14 mouse cellular contexts compared by ENCODE assay signal in genomic region chr7:116268113-116268926, GRCm38 (mm10). TPM values are rescaled to one million over a fixed set of nuclear protein-coding genes. Genes with fewer than 3 reads are reported as not detected.
DNase-seq lines count a peak whose midpoint lies in the region; ATAC-seq lines count a peak whose summit lies in the region.
"Had no signal": no experiment of that assay in that cellular context is flagged by ENCODE, and none has a peak within 500 bp of the region (broad histone marks: within the 10 kb centered on the region; RNA-seq: fewer than 3 reads in every experiment).

No protein-coding gene starts in this region.

- H3K9ac ChIP-seq in hindbrain, embryonic 13.5 days = no peak overlapping the region
- peak overlapping the region; percentile 31; the same call in 1 of the 2 replicates for H3K9ac ChIP-seq in intestine, embryonic 16.5 days (ENCODE audit: low read depth, low read length)
- H3K9ac ChIP-seq in limb, embryonic 12.5 days (replicated peaks) = no peak overlapping the region
- H3K9ac ChIP-seq: embryonic facial prominence, embryonic 15.5 days; forebrain, embryonic 15.5 days; hindbrain, embryonic 14.5 days; liver, postnatal 0 days had no signal

- no peaks in the 10 kb centered on the region for H3K9me3 ChIP-seq in hindbrain, embryonic 10.5 days
- H3K9me3 ChIP-seq in hindbrain, embryonic 13.5 days = no peaks in the 10 kb centered on the region
- H3K9me3 ChIP-seq in intestine, embryonic 16.5 days (ENCODE audit: control insufficient read depth, low read length) = no peaks in the 10 kb centered on the region
- no peaks in the 10 kb centered on the region for H3K9me3 ChIP-seq in limb, embryonic 12.5 days
- H3K9me3 ChIP-seq: embryonic facial prominence, embryonic 15.5 days; forebrain, embryonic 15.5 days; megakaryocyte, embryonic 14.5 days had no signal

- H3K4me2 ChIP-seq in hindbrain, embryonic 13.5 days = no peak overlapping the region
- H3K4me2 ChIP-seq in intestine, embryonic 16.5 days (ENCODE audit: low read depth, low read length) = peak overlapping the region; percentile 29
- 0 out of 2 replicates have a peak overlapping the region, but pooled peaks have one; percentile 0 for H3K4me2 ChIP-seq in limb, embryonic 12.5 days
- H3K4me2 ChIP-seq: embryonic facial prominence, embryonic 15.5 days; forebrain, embryonic 15.5 days; hindbrain, embryonic 14.5 days had no signal

- no peak for ATAC-seq in hindbrain, embryonic 13.5 days (ENCODE audit: low FRiP score)
- peak; percentile 85 for ATAC-seq in intestine, embryonic 16.5 days
- peak; percentile 35; the same call in 1 of the 2 replicates for ATAC-seq in limb, embryonic 12.5 days (ENCODE audit: insufficient number of reproducible peaks, insufficient read depth, low FRiP score, low TSS enrichment, low read depth)
- ATAC-seq: forebrain, embryonic 15.5 days; liver, postnatal 0 days had no signal

- H3K4me3 ChIP-seq in hindbrain, embryonic 10.5 days = no peak overlapping the region
- H3K4me3 ChIP-seq in hindbrain, embryonic 13.5 days = no peak overlapping the region
- 0 out of 2 replicates have a peak overlapping the region, but pooled peaks have one; percentile 10 for H3K4me3 ChIP-seq in intestine, embryonic 16.5 days (ENCODE audit: low read length)
- H3K4me3 ChIP-seq in limb, embryonic 12.5 days (replicated peaks) = no peak overlapping the region
- H3K4me3 ChIP-seq: embryonic facial prominence, embryonic 15.5 days; forebrain, embryonic 15.5 days; megakaryocyte, embryonic 14.5 days had no signal

- H3K27ac ChIP-seq in hindbrain, embryonic 10.5 days = peak overlapping the region; percentile 35; the same call in 1 of the 2 replicates
- no peak overlapping the region for H3K27ac ChIP-seq in hindbrain, embryonic 13.5 days
- peak overlapping the region; percentile 82 for H3K27ac ChIP-seq in intestine, embryonic 16.5 days (ENCODE audit: low read length)
- H3K27ac ChIP-seq in limb, embryonic 12.5 days = peak overlapping the region; percentile 64
- H3K27ac ChIP-seq: embryonic facial prominence, embryonic 15.5 days; forebrain, embryonic 15.5 days; hindbrain, embryonic 14.5 days had no signal

- DNase-seq in hindbrain, embryonic 10.5 days (ENCODE audit: low spot score) = no peak
- DNase-seq in kidney, adult 8-10 months = peak; percentile 80 to 91
- no peak for DNase-seq in lung, postnatal 14 days
- no peak for DNase-seq in layer of hippocampus, adult 11-12 months (ENCODE audit: low spot score)
- DNase-seq: adrenal gland, adult 8-10 months; liver, postnatal 0 days had no signal

- WGBS in hindbrain, embryonic 10.5 days = 67% methylated on average over 13 of the region's 13 CpGs
- WGBS in hindbrain, embryonic 13.5 days = 65% methylated on average over 13 of the region's 13 CpGs
- WGBS in intestine, embryonic 16.5 days = 33% methylated on average over 13 of the region's 13 CpGs
- WGBS in limb, embryonic 12.5 days = 43% methylated on average over 13 of the region's 13 CpGs

- no peaks in the 10 kb centered on the region for H3K36me3 ChIP-seq in hindbrain, embryonic 10.5 days
- H3K36me3 ChIP-seq in hindbrain, embryonic 13.5 days = no peaks in the 10 kb centered on the region
- H3K36me3 ChIP-seq in intestine, embryonic 16.5 days (ENCODE audit: control insufficient read depth, insufficient read depth, low read length) = no peaks in the 10 kb centered on the region
- no peaks in the 10 kb centered on the region for H3K36me3 ChIP-seq in limb, embryonic 12.5 days
- H3K36me3 ChIP-seq: embryonic facial prominence, embryonic 15.5 days; forebrain, embryonic 15.5 days had no signal

- H3K4me1 ChIP-seq in hindbrain, embryonic 10.5 days (replicated peaks) = peaks cover 60% of the 10 kb centered on the region
- peaks cover 17% of the 10 kb centered on the region for H3K4me1 ChIP-seq in hindbrain, embryonic 13.5 days (replicated peaks)
- H3K4me1 ChIP-seq in intestine, embryonic 16.5 days (ENCODE audit: control insufficient read depth, insufficient read depth, low read length) = peaks cover 20% of the 10 kb centered on the region
- peaks cover 33% of the 10 kb centered on the region for H3K4me1 ChIP-seq in limb, embryonic 12.5 days (replicated peaks)
- H3K4me1 ChIP-seq: forebrain, embryonic 15.5 days; megakaryocyte, embryonic 14.5 days had no signal

- H3K27me3 ChIP-seq in hindbrain, embryonic 10.5 days (ENCODE audit: insufficient read depth, poor library complexity, severe bottlenecking) = no peaks in the 10 kb centered on the region
- no peaks in the 10 kb centered on the region for H3K27me3 ChIP-seq in hindbrain, embryonic 13.5 days
- H3K27me3 ChIP-seq in intestine, embryonic 16.5 days (replicated peaks; ENCODE audit: control insufficient read depth, insufficient read depth, low read length) = no peaks in the 10 kb centered on the region
- no peaks in the 10 kb centered on the region for H3K27me3 ChIP-seq in limb, embryonic 12.5 days
- H3K27me3 ChIP-seq: CH12.LX; embryonic facial prominence, embryonic 15.5 days; forebrain, embryonic 15.5 days had no signal

RNA-seq across cellular contexts. Expression of gene Plekha7, which starts 39.9 kb away (rescaled TPM):
- polyA plus RNA-seq in hindbrain, embryonic 10.5 days (2016; fragmentation: Nextera tagmentation; extraction: Ambion mirVana) = 20.8 and 22.1 TPM in 2 replicates
- polyA plus RNA-seq in hindbrain, embryonic 13.5 days (2015; fragmentation: Nextera tagmentation; extraction: Ambion mirVana) = 6.5 and 6.8 TPM in 2 replicates
- 18.7 and 24.3 TPM in 2 replicates for polyA plus RNA-seq in intestine, embryonic 16.5 days (2015; fragmentation: Nextera tagmentation; extraction: Ambion mirVana)
- 8.6 and 11.4 TPM in 2 replicates for polyA plus RNA-seq in limb, embryonic 12.5 days (2016; fragmentation: Nextera tagmentation; extraction: Ambion mirVana)

Comparison
In these comparisons a context has a peak if more than half of its experiments do, and no peak if none do; other contexts are left out.
1. DNase-seq: peak in kidney, adult 8-10 months (2 of 2); none in hindbrain, embryonic 10.5 days (single experiment), lung, postnatal 14 days (single experiment) and layer of hippocampus, adult 11-12 months (single experiment).